Comparison of ENCODE assay signal across 8 mouse cellular contexts in the genomic region with DNA sequence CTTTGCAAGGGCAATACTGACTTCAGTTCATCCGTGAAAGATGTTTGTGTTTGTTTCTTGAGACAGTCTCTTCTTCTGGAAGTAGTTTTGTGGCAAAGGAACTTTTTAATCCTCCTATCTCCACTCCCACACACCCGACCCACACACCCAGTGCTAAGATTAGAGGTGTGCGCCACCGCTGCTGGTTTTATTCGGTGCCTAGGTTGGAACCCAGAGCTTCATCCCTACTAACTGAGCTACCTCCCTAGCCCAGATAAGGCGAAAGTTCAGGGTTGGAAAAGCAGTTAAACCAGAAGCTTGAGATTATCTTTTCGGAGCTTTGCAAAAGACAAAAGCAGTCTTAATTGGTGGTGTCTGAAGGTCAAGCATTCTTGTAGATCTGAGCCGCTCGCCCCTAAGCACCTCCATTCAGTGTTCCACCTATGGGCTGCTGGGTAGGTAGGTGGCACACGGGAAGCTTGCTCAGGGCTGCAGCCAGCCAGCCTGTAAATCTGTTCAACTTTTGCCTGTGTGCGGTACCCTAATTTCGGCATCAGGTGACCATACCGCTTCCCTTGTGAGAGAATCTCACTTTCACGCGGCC. TPM values are rescaled to one million over a fixed set of nuclear protein-coding genes. Genes with fewer than 3 reads are reported as not detected.
DNase-seq lines count a peak whose midpoint lies in the region; ATAC-seq lines count a peak whose summit lies in the region.

No protein-coding gene starts in this region.

- H3K27me3 ChIP-seq in heart, embryonic 16.5 days (ENCODE audit: control insufficient read depth, insufficient read depth, low read length) = no peaks in the 10 kb centered on the region
- H3K27me3 ChIP-seq in liver, embryonic 15.5 days = peaks cover 12% of the 10 kb centered on the region; the same call in 1 of the 2 replicates

- peaks cover 14% of the 10 kb centered on the region for H3K4me1 ChIP-seq in heart, embryonic 16.5 days (ENCODE audit: control insufficient read depth, insufficient read depth, low read length)
- H3K4me1 ChIP-seq in liver, embryonic 15.5 days (replicated peaks) = 0 out of 2 replicates have a peak, but pooled peaks cover 14% of the 10 kb centered on the region

- peak overlapping the region; percentile 80 for H3K9ac ChIP-seq in heart, embryonic 16.5 days (ENCODE audit: low read length)
- peak overlapping the region; percentile 37 for H3K9ac ChIP-seq in liver, embryonic 15.5 days

- 14% methylated on average over 15 of the region's 15 CpGs for WGBS in heart, embryonic 16.5 days
- 17% methylated on average over 15 of the region's 15 CpGs for WGBS in liver, embryonic 15.5 days (ENCODE audit: insufficient replicate concordance)

- no peaks in the 10 kb centered on the region for H3K36me3 ChIP-seq in heart, embryonic 16.5 days (ENCODE audit: control insufficient read depth, insufficient read depth)
- H3K36me3 ChIP-seq in liver, embryonic 15.5 days (replicated peaks) = 0 out of 2 replicates have a peak, but pooled peaks cover 4% of the 10 kb centered on the region

- H3K4me3 ChIP-seq in heart, embryonic 16.5 days (ENCODE audit: low read length) = peak overlapping the region; percentile 67
- peak overlapping the region; percentile 58 for H3K4me3 ChIP-seq in liver, embryonic 15.5 days (replicated peaks)

- ATAC-seq in frontal cortex, adult (ENCODE audit: low TSS enrichment) = peak; percentile 6; the same call in 1 of the 2 replicates
- no peak for ATAC-seq in heart, embryonic 16.5 days (replicated peaks; ENCODE audit: extremely low read depth, insufficient read depth, low FRiP score)
- ATAC-seq in liver, embryonic 15.5 days (ENCODE audit: insufficient read depth) = no peak

- peak overlapping the region; percentile 77 for H3K4me2 ChIP-seq in heart, embryonic 16.5 days (ENCODE audit: low read depth, low read length)
- H3K4me2 ChIP-seq in liver, embryonic 15.5 days = peak overlapping the region; percentile 69

- no peak for DNase-seq in frontal cortex, postnatal 36 days (ENCODE audit: low spot score in 2 of 2)
- peak; percentile 30 for DNase-seq in ES-CJ7 (ENCODE audit: low read depth, low spot score)
- no peak for DNase-seq in right cerebral cortex, adult 18-20 months
- no peak for DNase-seq in urinary bladder, adult 18-20 months (ENCODE audit: low spot score in 2 of 2)
- DNase-seq in spleen, postnatal 14 days (ENCODE audit: low spot score in 2 of 2) = no peak

- H3K27ac ChIP-seq in heart, embryonic 16.5 days (ENCODE audit: low read length) = peak overlapping the region; percentile 78; the same call in 1 of the 2 replicates
- peak overlapping the region; percentile 64; the same call in 1 of the 2 replicates for H3K27ac ChIP-seq in liver, embryonic 15.5 days (replicated peaks)

- no peaks in the 10 kb centered on the region for H3K9me3 ChIP-seq in heart, embryonic 16.5 days (replicated peaks; ENCODE audit: control insufficient read depth, low read length)
- no peaks in the 10 kb centered on the region for H3K9me3 ChIP-seq in liver, embryonic 15.5 days (replicated peaks)

RNA-seq across cellular contexts. Expression of gene Kyat3, which starts 0.6 kb away (rescaled TPM):
- polyA plus RNA-seq in heart, embryonic 16.5 days (2015; fragmentation: Nextera tagmentation; extraction: Ambion mirVana) = 14.9 and 15.6 TPM in 2 replicates
- 12.7 and 13.7 TPM in 2 replicates for polyA plus RNA-seq in liver, embryonic 15.5 days (2015; fragmentation: Nextera tagmentation; extraction: Ambion mirVana)
